Mouse (Mus musculus) left cerebral cortex, postnatal 36 days (tissue): ENCODE results near the gene Bag3. TPM values are rescaled to one million over a fixed set of nuclear protein-coding genes. Genes with fewer than 3 reads are reported as not detected.

Experiments
- DNase-seq, 2 experiments: peaks; one replicate each; pipeline ENCODE4 v3.0.0; 2021 to 2022; ENCODE audit warnings: low spot score in 2 of 2, mixed read lengths in 1 of 2
- intact Hi-C: fragments of 180-260 bp; cut with DNase I; formaldehyde crosslinking; loops from one replicate; pipeline ENCODE4 v1.15.1; 2025
- total RNA-seq, 2 experiments: library from RNA; stranded (reverse); gene quantifications; 2 replicates each; pipeline ENCODE4 v1.2.3; 2021

Bag3 gene
- 1 to 10 TPM; 6.0 to 7.7 TPM for total RNA-seq

DNA sequence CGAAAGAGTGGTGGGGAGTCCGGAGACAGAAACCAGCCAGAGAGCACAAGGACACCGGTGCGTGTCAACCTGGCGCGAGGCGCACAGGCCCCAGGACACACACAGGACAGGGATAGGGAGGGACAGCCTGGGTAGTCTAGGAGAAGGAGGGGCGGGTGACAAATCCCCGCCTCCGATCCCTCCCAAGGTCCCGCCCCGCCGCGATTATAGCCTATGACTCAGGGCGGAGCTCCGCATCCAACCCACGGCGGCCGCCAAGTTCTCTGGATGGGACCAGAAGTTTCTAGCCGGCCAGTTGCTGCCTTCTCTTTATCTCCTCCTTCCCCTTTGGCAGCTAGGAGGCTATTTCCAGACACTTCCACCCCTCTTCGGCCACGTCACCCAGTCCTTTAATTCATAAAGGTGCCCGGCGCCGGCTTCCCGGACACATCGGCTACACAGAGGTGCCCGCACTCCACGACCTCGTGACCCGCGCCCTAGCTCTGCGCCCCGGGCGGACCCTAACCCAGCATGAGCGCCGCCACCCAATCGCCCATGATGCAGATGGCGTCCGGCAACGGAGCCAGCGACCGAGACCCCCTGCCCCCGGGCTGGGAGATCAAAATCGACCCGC, at the start of gene Bag3:
TSS of gene Bag3 (plus strand) at position 268 of the 613 bp plus-strand sequence.
- DNase-seq, result peak; percentile 66 to 68
- intact Hi-C loops, result no loop called here

- peak; percentile 57 to 61 for DNase-seq
- intact Hi-C loops, result loop anchor here (1.0 kb wide), 1 partner anchor 216 kb away; no protein-coding TSS in a partner anchor
Observed at GRCm38 (mm10) chr7:128474322-128474721, 49.1 kb upstream of the Bag3 start.

DNA sequence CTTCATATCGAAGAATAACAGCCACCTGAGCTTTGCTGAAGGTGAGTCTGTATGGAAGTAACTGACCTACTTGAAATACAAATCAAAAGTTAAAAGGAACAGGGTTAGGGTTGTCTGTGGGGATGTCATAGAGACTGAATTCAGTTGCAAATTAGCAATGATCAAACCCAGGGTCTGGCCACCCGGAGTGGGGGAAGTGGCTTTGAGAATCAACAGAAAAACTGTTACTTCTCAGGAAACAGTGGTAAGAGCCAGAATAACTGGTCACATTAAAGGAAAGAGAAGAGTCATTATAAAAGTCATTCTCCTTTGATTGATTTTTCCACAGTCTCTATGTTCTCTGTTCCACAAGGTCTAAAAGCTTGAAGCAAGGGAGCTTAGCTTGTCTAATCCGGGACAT, 34.4 kb upstream of the Bag3 start:
- no peak for DNase-seq
- intact Hi-C loops, result no loop called here

DNA sequence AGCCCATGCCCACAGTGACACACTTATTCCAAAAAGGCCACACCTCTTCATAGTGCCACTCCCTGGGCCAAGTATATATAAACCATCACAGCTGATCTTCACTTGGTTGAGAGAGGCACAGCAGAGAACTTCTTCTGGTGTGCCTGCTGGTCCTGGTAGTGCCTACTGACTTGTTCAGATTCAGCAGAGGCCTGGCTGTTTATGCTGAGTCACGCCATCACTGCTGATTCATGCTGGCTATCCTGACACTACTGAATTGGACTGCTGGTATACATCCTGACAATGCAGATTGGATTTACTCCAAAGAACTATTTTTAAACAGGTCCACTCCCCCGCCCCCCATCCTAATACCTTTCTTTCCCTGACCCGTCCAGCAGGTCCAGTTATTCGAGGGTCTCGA, 28.9 kb upstream of the Bag3 start:
- intact Hi-C loops, result no loop called here
- no peak for DNase-seq

GRCm38 (mm10) chr7:128499801-128500200, 23.6 kb upstream of the Bag3 start:
- intact Hi-C loops, result no loop called here
- DNase-seq, result no peak

GRCm38 (mm10) chr7:128504091-128504490, 19.3 kb upstream of the Bag3 start:
- intact Hi-C loops, result no loop called here
- peak; percentile 50 to 57 for DNase-seq

DNA sequence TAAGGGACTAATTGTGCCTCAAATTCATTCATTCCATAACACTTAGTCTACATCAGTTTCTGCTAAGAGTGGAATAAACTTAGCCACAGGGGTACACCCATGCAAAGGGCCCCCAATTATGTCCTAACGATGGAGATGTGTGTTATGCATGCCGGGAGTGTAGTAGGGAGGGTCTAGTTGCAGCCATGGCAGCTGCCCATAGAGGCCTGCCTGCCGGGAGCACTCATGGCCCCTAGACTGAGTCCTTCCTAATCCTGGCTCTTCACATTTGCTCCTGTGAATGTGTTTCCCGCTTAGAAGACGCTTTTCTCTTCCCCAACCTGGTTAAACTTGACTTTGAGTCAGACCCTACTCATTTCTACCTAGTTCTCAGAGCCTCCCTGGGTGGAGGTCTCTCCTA, 11.5 kb upstream of the Bag3 start:
- intact Hi-C loops, result no loop called here
- DNase-seq, result no peak

GRCm38 (mm10) chr7:128513512-128513911, 9.9 kb upstream of the Bag3 start:
- DNase-seq, result no peak
- intact Hi-C loops, result no loop called here

- no peak for DNase-seq
- intact Hi-C loops, result no loop called here
Observed at GRCm38 (mm10) chr7:128514341-128514740, 9.1 kb upstream of the Bag3 start.

- no peak for DNase-seq
- intact Hi-C loops, result no loop called here
Observed at GRCm38 (mm10) chr7:128516346-128516745, 7.1 kb upstream of the Bag3 start.

DNA sequence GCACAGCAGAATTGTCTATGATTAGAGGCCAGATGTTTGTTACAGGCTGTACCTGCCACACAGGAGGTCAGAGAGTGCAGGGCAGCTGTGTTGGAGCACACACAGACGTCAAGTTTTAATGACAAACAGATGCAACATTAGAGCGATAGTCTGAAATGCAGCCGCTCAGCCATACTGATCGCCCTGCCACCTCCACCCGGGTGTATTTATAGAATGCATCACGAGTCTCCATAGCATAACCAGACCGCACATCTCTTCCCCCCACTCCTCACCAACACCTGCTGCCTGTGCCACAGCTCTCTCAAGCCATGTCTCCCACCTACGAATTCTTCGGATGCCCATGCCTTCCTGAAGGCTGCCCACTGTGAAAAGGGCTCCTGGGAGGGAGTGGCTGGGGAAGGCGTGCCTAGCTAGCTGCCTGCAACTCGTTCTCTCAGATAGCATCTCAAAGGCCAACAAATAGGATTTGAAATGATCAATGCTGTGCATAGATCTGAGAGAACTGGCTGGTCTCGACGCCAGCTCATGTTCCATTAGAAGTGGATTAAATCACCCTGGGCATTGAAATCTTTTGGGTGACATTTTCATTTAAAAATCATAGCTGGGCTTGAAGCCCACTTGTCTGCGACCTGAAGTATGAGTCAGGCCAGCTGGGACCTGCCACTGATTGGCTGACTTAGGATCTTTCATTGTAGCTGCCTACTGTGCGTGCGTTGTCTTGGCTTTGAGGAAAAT, 3.9 kb upstream of the Bag3 start:
- no peak for DNase-seq
- intact Hi-C loops, result no loop called here

- intact Hi-C loops, result no loop called here
- peak in 1 of 2 experiments; percentile 23 for DNase-seq
Observed at GRCm38 (mm10) chr7:128523962-128524581, 656 bp downstream of the Bag3 start.

GRCm38 (mm10) chr7:128524641-128525040, 1.2 kb downstream of the Bag3 start:
- DNase-seq, result no peak
- intact Hi-C loops, result no loop called here

GRCm38 (mm10) chr7:128526611-128527010, 3.2 kb downstream of the Bag3 start:
- intact Hi-C loops, result no loop called here
- DNase-seq, result no peak

DNA sequence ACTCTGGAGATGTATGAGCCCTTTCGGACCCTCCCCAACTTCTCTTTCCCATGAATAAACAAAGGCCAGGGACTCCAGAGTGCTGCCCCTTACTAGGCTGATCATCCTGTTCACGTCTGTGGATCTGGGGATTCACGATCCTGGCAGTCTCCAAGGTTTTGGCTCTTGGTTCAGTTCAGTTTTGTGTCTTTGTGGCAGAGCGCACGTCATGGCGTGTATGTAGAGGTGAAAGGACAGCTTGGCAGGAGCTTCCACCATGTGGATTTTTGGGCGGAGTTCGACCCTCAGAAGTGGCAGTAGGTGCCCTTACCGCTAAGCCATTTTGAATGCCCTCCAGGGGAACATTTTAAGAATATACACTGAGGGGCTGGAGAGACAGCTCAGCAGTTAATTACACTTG, 5.2 kb downstream of the Bag3 start:
- no peak for DNase-seq
- intact Hi-C loops, result no loop called here

DNA sequence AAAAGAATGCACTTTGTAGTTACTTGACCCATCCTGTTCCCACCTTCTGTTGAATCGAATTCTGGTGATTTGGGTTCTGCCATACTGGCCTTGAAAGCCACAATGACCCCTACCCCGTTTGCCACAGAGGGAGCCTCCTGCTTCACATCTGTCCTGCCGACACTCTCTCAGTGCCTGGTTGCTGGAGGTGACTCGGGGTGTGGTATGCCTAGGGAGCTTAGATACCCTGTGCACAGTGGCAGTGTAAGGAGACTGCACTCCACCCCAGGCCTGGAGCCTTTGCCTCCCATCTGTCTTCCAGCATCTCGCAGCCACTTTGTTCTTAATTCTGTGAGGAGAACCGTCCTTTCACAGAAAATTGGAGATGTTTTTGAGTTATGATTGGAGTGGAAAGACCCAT, 5.7 kb downstream of the Bag3 start:
- DNase-seq, result no peak
- intact Hi-C loops, result no loop called here

GRCm38 (mm10) chr7:128529574-128530051, 6.2 kb downstream of the Bag3 start:
- intact Hi-C loops, result loop anchor here (5.0 kb wide), 1 partner anchor 67 kb away; the partner anchor contains the start of gene Tial1
- DNase-seq, result peak; percentile 23 to 44

- intact Hi-C loops, result loop anchor here (5.0 kb wide), 1 partner anchor 69 kb away; the partner anchor contains the start of gene Tial1
Observed at GRCm38 (mm10) chr7:128531031-128531430, 7.6 kb downstream of the Bag3 start.

DNA sequence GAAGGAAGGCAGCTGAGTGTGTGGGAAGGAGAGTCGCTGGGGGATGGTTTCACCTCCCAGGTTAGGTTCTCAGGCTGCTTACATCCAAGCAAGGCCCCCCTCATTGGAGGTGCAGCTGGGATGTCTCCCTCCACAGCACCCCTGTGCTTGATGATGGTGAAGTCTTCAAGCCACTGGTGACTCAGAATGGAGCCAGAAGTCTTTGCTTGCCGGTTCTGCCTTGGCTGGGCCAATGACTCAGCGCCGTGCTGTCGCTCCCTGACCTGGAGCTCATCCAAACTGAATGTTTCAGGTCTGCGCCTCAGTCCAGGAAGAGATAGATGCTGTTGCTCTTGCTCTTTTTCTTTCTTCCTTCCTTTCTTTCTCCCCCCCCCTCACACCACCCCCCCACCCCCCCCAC, 8.5 kb downstream of the Bag3 start:
- DNase-seq, result peak in 1 of 2 experiments; percentile 51
- intact Hi-C loops, result loop anchor here (5.0 kb wide), 1 partner anchor 70 kb away; the partner anchor contains the start of gene Tial1

More at GRCm38 (mm10) chr7:128531031-128531430, 7.6 kb downstream of the Bag3 start:
- DNase-seq, result no peak

- intact Hi-C loops, result loop anchor here (5.0 kb wide), 1 partner anchor 70 kb away; the partner anchor contains the start of gene Tial1
- DNase-seq, result no peak
Observed at GRCm38 (mm10) chr7:128532441-128533166, 9.2 kb downstream of the Bag3 start.
